Mouse (Mus musculus) CH12.LX (cell line): Measurements from ENCODE around the gene Baz2b. TPM values are rescaled to one million over a fixed set of nuclear protein-coding genes. Genes with fewer than 3 reads are reported as not detected.

Experiments used
- DNase-seq: peaks from one replicate; pipeline ENCODE4 v3.0.0-alpha.2; 2013; ENCODE audit errors: extremely low read depth
- H3K27ac ChIP-seq: 2 replicates; pipeline ENCODE4 v1.5.1; 2012; ENCODE audit warnings: low read depth, mild to moderate bottlenecking, control low read depth, moderate library complexity; ENCODE audit not compliant: insufficient read depth
- H3K27me3 ChIP-seq: replicated peaks from 2 replicates; pipeline ENCODE3; 2012; ENCODE audit warnings: inconsistent platforms
- H3K36me3 ChIP-seq, 2 experiments: replicated peaks in 1 of 2; 2 replicates each; pipeline versions ENCODE3 to v1.6.1; 2012; ENCODE audit warnings: inconsistent platforms in 1 of 2, low read length in 1 of 2, mild to moderate bottlenecking in 1 of 2, mixed read lengths in 1 of 2, moderate library complexity in 1 of 2; ENCODE audit not compliant: control insufficient read depth in 1 of 2, insufficient read depth in 1 of 2
- H3K4me1 ChIP-seq, 2 experiments: 2 replicates each; pipeline ENCODE4 v1.6.1; 2012; ENCODE audit warnings: inconsistent platforms in 1 of 2, moderate library complexity in 1 of 2; ENCODE audit not compliant: insufficient read depth in 2 of 2, control insufficient read depth in 1 of 2
- H3K4me2 ChIP-seq: 2 replicates; pipeline ENCODE4 v1.6.1; 2012; ENCODE audit warnings: low read depth, mild to moderate bottlenecking, control low read depth; ENCODE audit not compliant: poor library complexity, insufficient read depth, severe bottlenecking
- H3K4me3 ChIP-seq, 3 experiments: fragments of 150-350 bp in 1 of 3; sonication (generic) in 1 of 3; replicated peaks in 1 of 3; 2 replicates each; pipeline versions ENCODE3 to v1.5.1; 2011 to 2012; ENCODE audit warnings: low read depth in 2 of 3, low read length in 2 of 3, mild to moderate bottlenecking in 2 of 3, moderate library complexity in 2 of 3, control low read depth in 1 of 3, improper control_type of control experiment in 1 of 3, inconsistent platforms in 1 of 3, mixed read lengths in 1 of 3; ENCODE audit not compliant: poor library complexity in 1 of 3
- H3K79me2 ChIP-seq: replicated peaks from 2 replicates; pipeline ENCODE4 v1.6.1; 2012; ENCODE audit warnings: mild to moderate bottlenecking, moderate library complexity; ENCODE audit not compliant: control insufficient read depth, poor library complexity, insufficient read depth, severe bottlenecking; ENCODE audit errors: extremely low read depth
- H3K9ac ChIP-seq: 2 replicates; pipeline ENCODE4 v1.6.1; 2012; ENCODE audit warnings: low read depth, mild to moderate bottlenecking, control low read depth, moderate library complexity; ENCODE audit not compliant: insufficient read depth
- H3K9me3 ChIP-seq: replicated peaks from 2 replicates; pipeline ENCODE3; 2012; ENCODE audit warnings: low read length, inconsistent platforms, mixed read lengths
- BHLHE40 ChIP-seq: IDR thresholded peaks from 2 replicates; pipeline ENCODE4 v1.6.1; 2011; ENCODE audit warnings: mild to moderate bottlenecking, low read depth, low read length, improper control_type of control experiment
- CHD1 ChIP-seq: IDR thresholded peaks from 2 replicates; pipeline ENCODE4 v1.6.1; 2012; ENCODE audit warnings: low read depth, low read length, improper control_type of control experiment, inconsistent platforms
- CHD2 ChIP-seq: IDR thresholded peaks from 2 replicates; pipeline ENCODE4 v1.6.1; 2011; ENCODE audit warnings: low read length, improper control_type of control experiment
- CTCF ChIP-seq, 2 experiments: IDR thresholded peaks in 1 of 2; conservative IDR thresholded peaks in 1 of 2; 2 replicates each; pipeline ENCODE4 v1.5.1; 2011 to 2012; ENCODE audit warnings: low read depth in 2 of 2, low read length in 2 of 2, improper control_type of control experiment in 1 of 2, inconsistent platforms in 1 of 2, mild to moderate bottlenecking in 1 of 2, moderate library complexity in 1 of 2
- E2F4 ChIP-seq: IDR thresholded peaks from 2 replicates; pipeline ENCODE4 v1.6.1; 2011; ENCODE audit warnings: low read depth, low read length, improper control_type of control experiment; ENCODE audit not compliant: insufficient replicate concordance
- EP300 ChIP-seq: IDR thresholded peaks from 2 replicates; pipeline ENCODE4 v1.6.1; 2011; ENCODE audit warnings: low read length, improper control_type of control experiment
- GABPA ChIP-seq: IDR thresholded peaks from 2 replicates; pipeline ENCODE4 v1.6.1; 2012; ENCODE audit warnings: low read depth, low read length, improper control_type of control experiment, inconsistent platforms; ENCODE audit not compliant: insufficient replicate concordance
- IRF4 ChIP-seq: IDR thresholded peaks from 2 replicates; pipeline ENCODE4 v1.6.1; 2014; ENCODE audit warnings: low read depth, mild to moderate bottlenecking, inconsistent platforms, low read length, improper control_type of control experiment
- JUN ChIP-seq: IDR thresholded peaks from 2 replicates; pipeline ENCODE4 v1.6.1; 2011; ENCODE audit warnings: low read depth, mild to moderate bottlenecking, low read length, improper control_type of control experiment, moderate library complexity; ENCODE audit not compliant: insufficient read depth
- JUND ChIP-seq: conservative IDR thresholded peaks from 2 replicates; pipeline ENCODE4 v1.6.1; 2011; ENCODE audit warnings: low read depth, low read length, improper control_type of control experiment
- KAT2A ChIP-seq: IDR thresholded peaks from 2 replicates; pipeline ENCODE4 v1.6.1; 2012; ENCODE audit warnings: low read length, improper control_type of control experiment, inconsistent platforms; ENCODE audit not compliant: insufficient replicate concordance
- MAX ChIP-seq: IDR thresholded peaks from 2 replicates; pipeline ENCODE4 v1.6.1; 2011; ENCODE audit warnings: low read length, improper control_type of control experiment
- MAZ ChIP-seq: IDR thresholded peaks from 2 replicates; pipeline ENCODE4 v1.6.1; 2012; ENCODE audit warnings: low read depth, mild to moderate bottlenecking, inconsistent platforms, low read length, improper control_type of control experiment, moderate library complexity
- MXI1 ChIP-seq: IDR thresholded peaks from 2 replicates; pipeline ENCODE4 v1.6.1; 2011; ENCODE audit warnings: mild to moderate bottlenecking, low read depth, low read length, improper control_type of control experiment
- NRF1 ChIP-seq: IDR thresholded peaks from 2 replicates; pipeline ENCODE4 v1.6.1; 2014; ENCODE audit warnings: low read depth, mild to moderate bottlenecking, inconsistent platforms, low read length, improper control_type of control experiment, moderate library complexity
- POLR2A ChIP-seq: IDR thresholded peaks from 2 replicates; pipeline ENCODE4 v1.6.1; 2011; ENCODE audit warnings: low read depth, mild to moderate bottlenecking, improper control_type of control experiment, low read length
- POLR2AphosphoS2 ChIP-seq: IDR thresholded peaks from 2 replicates; pipeline ENCODE4 v1.6.1; 2011; ENCODE audit warnings: low read depth, low read length, improper control_type of control experiment
- SIN3A ChIP-seq: IDR thresholded peaks from 2 replicates; pipeline ENCODE4 v1.6.1; 2012; ENCODE audit warnings: low read length, improper control_type of control experiment, inconsistent platforms
- SMC3 ChIP-seq: IDR thresholded peaks from 2 replicates; pipeline ENCODE4 v1.6.1; 2011; ENCODE audit warnings: low read depth, low read length, improper control_type of control experiment
- TCF12 ChIP-seq: IDR thresholded peaks from 2 replicates; pipeline ENCODE4 v1.6.1; 2014; ENCODE audit warnings: low read depth, mild to moderate bottlenecking, inconsistent platforms, low read length, improper control_type of control experiment
- USF1 ChIP-seq: IDR thresholded peaks from 2 replicates; pipeline ENCODE4 v1.6.1; 2014; ENCODE audit warnings: low read depth, mild to moderate bottlenecking, inconsistent platforms, low read length, improper control_type of control experiment
- USF2 ChIP-seq: conservative IDR thresholded peaks from 2 replicates; pipeline ENCODE4 v1.6.1; 2011; ENCODE audit warnings: low read depth, low read length, improper control_type of control experiment
- ZKSCAN1 ChIP-seq: IDR thresholded peaks from 2 replicates; pipeline ENCODE4 v1.6.1; 2012; ENCODE audit warnings: low read depth, inconsistent platforms, low read length, improper control_type of control experiment, borderline replicate concordance
- ZMIZ1 ChIP-seq: IDR thresholded peaks from 2 replicates; pipeline ENCODE4 v1.6.1; 2012; ENCODE audit warnings: low read depth, mild to moderate bottlenecking, inconsistent platforms, low read length, improper control_type of control experiment
- dilution Hi-C: fragments of 300-500 bp; cut with MboI; formaldehyde crosslinking; loops from 2 replicates; pipeline ENCODE4 v1.14.3; 2020; ENCODE audit warnings: low sequenced_read_pairs; ENCODE audit not compliant: extremely low pct_unique_long_range_greater_than_20kb, extremely low pct_ligation_motif_present
- in situ Hi-C: fragments of 300-500 bp; cut with MboI; formaldehyde crosslinking; loops from 3 replicates; pipeline ENCODE4 v1.14.3; 2019; ENCODE audit warnings: low sequenced_read_pairs, low pct_ligation_motif_present, low pct_unique_long_range_greater_than_20kb, mixed read lengths
- polyA plus RNA-seq: library from polyadenylated mRNA; unstranded; fragments of >175 nt; gene quantifications from 2 replicates; pipeline ENCODE4 v1.2.1, GENCODE M21; 2012; ENCODE audit warnings: low read depth; ENCODE audit not compliant: insufficient read length
- total RNA-seq, 2 experiments: library from RNA; depleted of rRNA; stranded (reverse); fragments of 300-350 nt in 1 of 2; fragments of >200 nt in 1 of 2; gene quantifications; 2 replicates each; pipeline ENCODE4 v1.2.3; 2012 to 2014

Baz2b gene
- total and polyA plus RNA-seq, 3 experiments, result 17.3 to 36.3 (median 31.9) TPM

GRCm38 (mm10) chr2:59878221-59878620, 331.4 kb downstream of the Baz2b start (continued):
- no peak for TF ChIP-seq MAZ

DNA sequence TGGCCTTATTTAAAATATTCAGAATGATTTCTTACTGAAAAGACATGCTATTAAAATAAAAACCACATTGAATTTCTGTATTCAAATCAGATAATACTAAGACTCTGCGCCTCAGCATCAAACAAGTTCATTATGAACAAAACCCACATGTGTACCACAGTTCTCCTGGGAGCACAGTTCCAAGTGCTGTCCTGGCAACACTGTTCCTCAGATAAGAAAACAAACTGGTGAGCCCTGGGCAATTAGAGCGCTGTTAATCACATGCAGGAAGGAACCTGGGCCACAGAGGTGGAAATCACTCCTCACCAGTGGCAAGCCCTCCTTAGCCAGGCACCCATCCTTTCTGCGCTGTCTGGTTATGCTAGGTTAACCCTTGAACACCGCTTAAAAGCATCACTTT, 332.3 kb downstream of the Baz2b start:
- Histone ChIP-seq H3K4me2 (no peak overlapping the region), H3K79me2 (no peaks in the 10 kb centered on the region), H3K36me3 (peaks cover 0 to 5% of the 10 kb centered on the region in 2 experiments), H3K27ac (no peak overlapping the region), H3K9ac (no peak overlapping the region), H3K9me3 (peaks cover 7% of the 10 kb centered on the region), H3K4me1 (peaks cover 3 to 22% of the 10 kb centered on the region in 2 experiments; a peak in 3 of 4 replicates), H3K27me3 (no peaks in the 10 kb centered on the region), H3K4me3 (no peak overlapping the region)
- in situ Hi-C loops (no loop called here), dilution Hi-C loops (no loop called here)
- no peak for DNase-seq
- no peak for TF ChIP-seq SMC3
- TF ChIP-seq POLR2A, result no peak
- TF ChIP-seq ZMIZ1, result no peak
- no peak for TF ChIP-seq CHD1
- no peak for TF ChIP-seq USF1
- TF ChIP-seq BHLHE40, result no peak
- TF ChIP-seq CHD2, result no peak
- TF ChIP-seq JUND, result no peak
- TF ChIP-seq GABPA, result no peak
- TF ChIP-seq, all 38 proteins: peak for 0

DNA sequence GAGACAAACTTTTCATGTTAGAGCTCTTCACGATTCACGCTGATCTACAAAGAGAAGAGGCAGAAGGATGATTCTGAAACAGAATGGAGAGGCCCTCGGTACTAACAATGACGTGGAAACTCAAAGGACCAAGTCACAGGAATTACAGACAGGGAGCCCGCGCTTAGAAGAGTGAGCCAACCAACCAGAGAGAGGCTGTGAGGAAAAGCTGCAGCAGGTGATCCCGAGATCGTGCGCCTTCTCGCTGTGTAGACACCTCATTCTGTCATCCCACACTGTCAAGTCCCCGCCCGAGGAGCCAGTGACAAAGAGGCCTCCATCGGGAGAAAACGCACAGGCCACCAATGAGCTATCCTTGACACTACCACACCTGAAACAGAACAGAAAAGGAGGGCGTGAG, 333.2 kb downstream of the Baz2b start:
- TF ChIP-seq JUN (no peak), MXI1 (no peak), SIN3A (no peak), KAT2A (no peak), BHLHE40 (no peak), MAX (no peak), CTCF (conservative IDR thresholded peaks at IDR 0.05 in 1 of 2, IDR thresholded peaks at IDR 0.05 in 1 of 2; ENCODE audit: low read depth in 2 of 2, low read length in 2 of 2) (no peak), MAZ (no peak), JUND (no peak), EP300 (no peak), CHD1 (no peak), NRF1 (no peak), TCF12 (no peak), POLR2AphosphoS2 (no peak), E2F4 (no peak), IRF4 (no peak), ZKSCAN1 (no peak), USF2 (no peak)
- no peak for DNase-seq
- Histone ChIP-seq H3K36me3 (peaks cover 0 to 5% of the 10 kb centered on the region in 2 experiments), H3K79me2 (no peaks in the 10 kb centered on the region), H3K4me1 (peaks cover 3 to 19% of the 10 kb centered on the region in 2 experiments; a peak in 3 of 4 replicates), H3K9me3 (peaks cover 7% of the 10 kb centered on the region), H3K4me2 (no peak overlapping the region), H3K27ac (no peak overlapping the region), H3K27me3 (no peaks in the 10 kb centered on the region), H3K9ac (no peak overlapping the region), H3K4me3 (no peak overlapping the region)
- dilution Hi-C loops, result no loop called here
- in situ Hi-C loops, result no loop called here
